Mouse (Mus musculus): ENCODE data around the gene Arhgap35. TPM values are rescaled to one million over a fixed set of nuclear protein-coding genes. Genes with fewer than 3 reads are reported as not detected.
"Not testable (repeated sequence)": the region's sequence is repeated elsewhere in the genome, so short reads cannot be mapped to it uniquely, and the experiment has no call there.

The Arhgap35 gene
- polyA plus RNA-seq (2014; fragmentation: Nextera tagmentation; extraction: Ambion mirVana): 32.6 and 34.3 TPM in 2 replicates

DNA sequence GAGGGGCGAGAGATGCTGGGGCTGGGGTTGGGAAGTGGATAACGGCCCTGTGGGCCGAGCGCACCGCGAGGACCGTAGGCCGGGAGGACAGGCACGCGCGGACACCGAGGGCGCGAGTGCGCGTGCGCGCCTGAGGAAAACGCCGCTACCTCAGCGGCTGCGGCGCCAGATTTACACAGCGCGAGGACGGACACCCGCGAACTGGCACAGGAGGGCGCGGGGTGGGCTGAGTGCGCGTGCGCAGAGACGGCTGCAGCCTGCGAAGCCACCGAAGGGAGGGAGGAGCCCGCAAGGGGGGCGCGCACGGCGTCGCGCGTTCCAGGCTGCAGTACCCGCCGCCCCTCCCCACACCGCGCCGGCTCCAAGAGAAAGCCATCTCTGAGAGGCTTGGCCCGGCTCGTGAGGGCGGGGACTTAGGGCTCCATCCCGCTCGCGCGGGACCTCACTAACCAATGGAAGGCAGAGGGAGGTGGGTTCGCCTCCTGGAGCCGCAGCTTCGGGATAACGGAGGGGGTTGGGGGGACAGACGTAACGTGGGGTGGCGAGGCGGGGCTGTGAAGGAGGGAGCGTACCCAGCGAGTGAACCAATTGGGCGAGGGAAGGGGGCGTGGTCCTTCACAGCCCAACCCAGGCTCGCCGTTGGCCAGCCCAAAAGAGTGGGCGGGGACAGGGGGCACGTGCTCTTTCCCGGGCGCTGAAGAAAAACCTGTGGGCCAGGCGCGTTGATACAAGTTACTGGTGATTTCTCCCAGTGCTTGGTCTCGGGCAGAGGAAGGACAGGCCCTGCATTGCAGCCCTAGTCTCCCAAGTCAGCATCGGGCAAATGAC, at the start of gene Arhgap35:
Gene Arhgap35 (minus strand): TSS at position 106 of the 828 bp plus-strand sequence.
- DNase-seq (ENCODE audit: low spot score) (peak; percentile 99), ATAC-seq (replicated peaks; ENCODE audit: insufficient number of reproducible peaks, low FRiP score, low TSS enrichment, low read depth) (peak; percentile 99)
- H3K4me2 ChIP-seq (ENCODE audit: low read depth, low read length): peak within 1 kb of the TSS; percentile 81
- WGBS: 0% methylated on average over 78 of the region's 78 CpGs
- peak within 1 kb of the TSS; percentile 97 for H3K9ac ChIP-seq (replicated peaks; ENCODE audit: low read length)
- peak within 1 kb of the TSS; percentile 84 for H3K4me3 ChIP-seq (ENCODE audit: low read depth, low read length)
- H3K36me3 ChIP-seq (replicated peaks; ENCODE audit: control insufficient read depth, insufficient read depth, low read depth, low read length): no peaks in the 10 kb centered on the region
- no peaks in the 10 kb centered on the region for H3K27me3 ChIP-seq (ENCODE audit: control insufficient read depth, insufficient read depth, low read length)
- H3K4me1 ChIP-seq (ENCODE audit: control insufficient read depth, insufficient read depth, low read length): peaks cover 5% of the 10 kb centered on the region
- H3K27ac ChIP-seq (replicated peaks; ENCODE audit: low read depth, low read length): peak within 1 kb of the TSS; percentile 99
- no peaks in the 10 kb centered on the region for H3K9me3 ChIP-seq (replicated peaks; ENCODE audit: control insufficient read depth, low read length)

GRCm38 (mm10) chr7:16644260-16644659, 29.5 kb upstream of the Arhgap35 start:
- ATAC-seq (replicated peaks; ENCODE audit: insufficient number of reproducible peaks, low FRiP score, low TSS enrichment, low read depth): no peak
- H3K27me3 ChIP-seq (ENCODE audit: control insufficient read depth, insufficient read depth, low read length): no peaks in the 10 kb centered on the region
- WGBS: 74% methylated on average over 12 of the region's 12 CpGs
- no peak overlapping the region for H3K4me2 ChIP-seq (ENCODE audit: low read depth, low read length)
- H3K36me3 ChIP-seq (replicated peaks; ENCODE audit: control insufficient read depth, insufficient read depth, low read depth, low read length): no peaks in the 10 kb centered on the region
- DNase-seq (ENCODE audit: low spot score): no peak
- H3K9ac ChIP-seq (replicated peaks; ENCODE audit: low read length): no peak overlapping the region
- H3K9me3 ChIP-seq (replicated peaks; ENCODE audit: control insufficient read depth, low read length): no peaks in the 10 kb centered on the region
- no peak overlapping the region for H3K4me3 ChIP-seq (ENCODE audit: low read depth, low read length)
- H3K4me1 ChIP-seq (ENCODE audit: control insufficient read depth, insufficient read depth, low read length): no peaks in the 10 kb centered on the region
- H3K27ac ChIP-seq (replicated peaks; ENCODE audit: low read depth, low read length): no peak overlapping the region

GRCm38 (mm10) chr7:16643106-16643505, 28.3 kb upstream of the Arhgap35 start:
- not testable (repeated sequence) for H3K4me1 ChIP-seq (ENCODE audit: control insufficient read depth, insufficient read depth, low read length); H3K9me3 ChIP-seq (replicated peaks; ENCODE audit: control insufficient read depth, low read length); H3K9ac ChIP-seq (replicated peaks; ENCODE audit: low read length); ATAC-seq (replicated peaks; ENCODE audit: insufficient number of reproducible peaks, low FRiP score, low TSS enrichment, low read depth); H3K4me3 ChIP-seq (ENCODE audit: low read depth, low read length); DNase-seq (ENCODE audit: low spot score); H3K4me2 ChIP-seq (ENCODE audit: low read depth, low read length); H3K36me3 ChIP-seq (replicated peaks; ENCODE audit: control insufficient read depth, insufficient read depth, low read depth, low read length); H3K27ac ChIP-seq (replicated peaks; ENCODE audit: low read depth, low read length); H3K27me3 ChIP-seq (ENCODE audit: control insufficient read depth, insufficient read depth, low read length)
- WGBS: 41% methylated on average over 3 of the region's 4 CpGs

DNA sequence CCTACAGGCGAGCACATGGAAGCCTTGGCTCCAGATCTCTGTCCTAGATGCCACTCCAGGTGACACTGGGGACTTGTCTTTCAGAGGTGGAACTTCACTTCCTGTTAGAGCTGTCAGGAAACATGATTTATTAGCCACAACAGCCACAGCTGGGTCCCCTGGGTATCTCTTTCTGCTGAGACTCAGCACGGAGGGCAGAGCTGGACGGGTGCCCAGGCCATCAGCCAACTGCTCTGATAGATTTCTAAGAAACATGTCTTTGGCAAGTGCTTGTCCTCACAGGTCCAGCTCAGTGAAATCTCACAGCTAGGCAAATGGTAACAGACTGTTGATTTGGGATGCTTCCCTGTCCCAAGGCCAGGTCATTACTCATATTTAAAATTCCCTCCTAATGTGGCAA, 24.2 kb upstream of the Arhgap35 start:
- Histone ChIP-seq H3K9me3 (replicated peaks; ENCODE audit: control insufficient read depth, low read length) (no peaks in the 10 kb centered on the region), H3K9ac (replicated peaks; ENCODE audit: low read length) (no peak overlapping the region), H3K27me3 (ENCODE audit: control insufficient read depth, insufficient read depth, low read length) (no peaks in the 10 kb centered on the region), H3K4me3 (ENCODE audit: low read depth, low read length) (no peak overlapping the region), H3K36me3 (replicated peaks; ENCODE audit: control insufficient read depth, insufficient read depth, low read depth, low read length) (no peaks in the 10 kb centered on the region), H3K27ac (replicated peaks; ENCODE audit: low read depth, low read length) (no peak overlapping the region), H3K4me1 (ENCODE audit: control insufficient read depth, insufficient read depth, low read length) (no peaks in the 10 kb centered on the region), H3K4me2 (ENCODE audit: low read depth, low read length) (no peak overlapping the region)
- ATAC-seq (replicated peaks; ENCODE audit: insufficient number of reproducible peaks, low FRiP score, low TSS enrichment, low read depth) (no peak), DNase-seq (ENCODE audit: low spot score) (no peak)
- 89% methylated on average over 3 of the region's 3 CpGs for WGBS

- Histone ChIP-seq H3K9ac (replicated peaks; ENCODE audit: low read length) (no peak overlapping the region), H3K27ac (replicated peaks; ENCODE audit: low read depth, low read length) (no peak overlapping the region), H3K4me1 (ENCODE audit: control insufficient read depth, insufficient read depth, low read length) (no peaks in the 10 kb centered on the region), H3K36me3 (replicated peaks; ENCODE audit: control insufficient read depth, insufficient read depth, low read depth, low read length) (no peaks in the 10 kb centered on the region), H3K27me3 (ENCODE audit: control insufficient read depth, insufficient read depth, low read length) (no peaks in the 10 kb centered on the region), H3K4me3 (ENCODE audit: low read depth, low read length) (no peak overlapping the region), H3K9me3 (replicated peaks; ENCODE audit: control insufficient read depth, low read length) (no peaks in the 10 kb centered on the region), H3K4me2 (ENCODE audit: low read depth, low read length) (no peak overlapping the region)
- 36% methylated on average over 3 of the region's 3 CpGs for WGBS
- no peak for ATAC-seq (replicated peaks; ENCODE audit: insufficient number of reproducible peaks, low FRiP score, low TSS enrichment, low read depth)
- DNase-seq (ENCODE audit: low spot score): no peak
Measured at GRCm38 (mm10) chr7:16635116-16635515, 20.3 kb upstream of the Arhgap35 start.

DNA sequence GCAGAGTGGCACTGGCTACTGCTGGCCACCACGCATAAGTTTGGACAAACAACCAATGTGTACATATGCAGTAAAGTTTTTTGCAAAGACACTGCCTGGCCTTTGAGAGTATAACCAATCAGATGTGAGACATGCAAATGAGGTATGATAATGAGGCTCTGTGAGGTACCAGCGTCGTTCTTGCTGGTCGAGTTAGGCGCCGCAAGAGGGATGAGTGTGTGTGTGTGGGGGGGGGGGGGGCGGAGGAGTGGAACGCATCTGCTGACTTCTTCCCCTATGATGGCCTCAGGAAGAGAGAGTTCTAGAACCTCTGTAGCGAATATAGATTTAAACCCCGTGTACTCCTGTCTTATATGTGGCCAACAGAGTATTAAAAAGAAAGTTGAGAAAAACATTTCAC, 19.1 kb upstream of the Arhgap35 start:
- not testable (repeated sequence) for ATAC-seq (replicated peaks; ENCODE audit: insufficient number of reproducible peaks, low FRiP score, low TSS enrichment, low read depth); H3K4me3 ChIP-seq (ENCODE audit: low read depth, low read length); H3K4me2 ChIP-seq (ENCODE audit: low read depth, low read length); H3K36me3 ChIP-seq (replicated peaks; ENCODE audit: control insufficient read depth, insufficient read depth, low read depth, low read length); H3K9ac ChIP-seq (replicated peaks; ENCODE audit: low read length); H3K9me3 ChIP-seq (replicated peaks; ENCODE audit: control insufficient read depth, low read length); H3K4me1 ChIP-seq (ENCODE audit: control insufficient read depth, insufficient read depth, low read length); H3K27me3 ChIP-seq (ENCODE audit: control insufficient read depth, insufficient read depth, low read length); H3K27ac ChIP-seq (replicated peaks; ENCODE audit: low read depth, low read length)
- DNase-seq (ENCODE audit: low spot score): peak; percentile 28
- WGBS: 13% methylated on average over 10 of the region's 10 CpGs

GRCm38 (mm10) chr7:16631932-16632331, 17.1 kb upstream of the Arhgap35 start:
- Histone ChIP-seq H3K36me3 (replicated peaks; ENCODE audit: control insufficient read depth, insufficient read depth, low read depth, low read length) (no peaks in the 10 kb centered on the region), H3K4me2 (ENCODE audit: low read depth, low read length) (no peak overlapping the region), H3K4me1 (ENCODE audit: control insufficient read depth, insufficient read depth, low read length) (no peaks in the 10 kb centered on the region), H3K27me3 (ENCODE audit: control insufficient read depth, insufficient read depth, low read length) (no peaks in the 10 kb centered on the region), H3K9ac (replicated peaks; ENCODE audit: low read length) (no peak overlapping the region), H3K27ac (replicated peaks; ENCODE audit: low read depth, low read length) (no peak overlapping the region), H3K9me3 (replicated peaks; ENCODE audit: control insufficient read depth, low read length) (no peaks in the 10 kb centered on the region), H3K4me3 (ENCODE audit: low read depth, low read length) (no peak overlapping the region)
- 68% methylated on average over 4 of the region's 4 CpGs for WGBS
- no peak for DNase-seq (ENCODE audit: low spot score)
- no peak for ATAC-seq (replicated peaks; ENCODE audit: insufficient number of reproducible peaks, low FRiP score, low TSS enrichment, low read depth)

DNA sequence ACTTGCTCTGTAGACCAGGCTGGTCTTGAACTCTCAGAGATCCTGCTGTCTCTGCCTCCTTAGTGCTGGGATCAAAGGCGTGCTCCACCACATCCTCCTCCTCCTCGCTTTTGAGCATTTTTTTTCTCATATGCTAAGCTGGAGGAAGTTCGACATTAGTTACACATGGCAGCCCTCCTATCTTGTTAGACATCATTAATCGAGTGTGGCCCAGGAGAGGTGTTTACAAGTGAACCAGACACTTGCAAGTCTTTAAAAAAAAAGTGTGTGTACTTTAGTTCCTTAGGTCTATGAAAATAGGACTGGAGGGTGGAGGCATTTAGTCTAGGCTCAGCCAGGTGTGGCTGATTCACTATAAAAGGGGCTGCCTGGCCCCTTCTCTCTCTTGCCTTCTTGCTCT, 16.2 kb upstream of the Arhgap35 start:
- H3K4me1 ChIP-seq (ENCODE audit: control insufficient read depth, insufficient read depth, low read length): no peaks in the 10 kb centered on the region
- H3K27ac ChIP-seq (replicated peaks; ENCODE audit: low read depth, low read length): no peak overlapping the region
- no peaks in the 10 kb centered on the region for H3K27me3 ChIP-seq (ENCODE audit: control insufficient read depth, insufficient read depth, low read length)
- 74% methylated on average over 4 of the region's 4 CpGs for WGBS
- H3K9ac ChIP-seq (replicated peaks; ENCODE audit: low read length): no peak overlapping the region
- no peak overlapping the region for H3K4me3 ChIP-seq (ENCODE audit: low read depth, low read length)
- H3K4me2 ChIP-seq (ENCODE audit: low read depth, low read length): no peak overlapping the region
- ATAC-seq (replicated peaks; ENCODE audit: insufficient number of reproducible peaks, low FRiP score, low TSS enrichment, low read depth) (no peak), DNase-seq (ENCODE audit: low spot score) (no peak)
- H3K9me3 ChIP-seq (replicated peaks; ENCODE audit: control insufficient read depth, low read length): no peaks in the 10 kb centered on the region
- H3K36me3 ChIP-seq (replicated peaks; ENCODE audit: control insufficient read depth, insufficient read depth, low read depth, low read length): no peaks in the 10 kb centered on the region
